Mouse (Mus musculus): Measurements from ENCODE around the gene Tle1.

Tle1 gene

GRCm38 (mm10) chr4:72200559-72201409 lies at the start of gene Tle1:
Gene Tle1 (minus strand): TSS chr4:72200919.
- DNase-seq = peak; percentile 100

DNA sequence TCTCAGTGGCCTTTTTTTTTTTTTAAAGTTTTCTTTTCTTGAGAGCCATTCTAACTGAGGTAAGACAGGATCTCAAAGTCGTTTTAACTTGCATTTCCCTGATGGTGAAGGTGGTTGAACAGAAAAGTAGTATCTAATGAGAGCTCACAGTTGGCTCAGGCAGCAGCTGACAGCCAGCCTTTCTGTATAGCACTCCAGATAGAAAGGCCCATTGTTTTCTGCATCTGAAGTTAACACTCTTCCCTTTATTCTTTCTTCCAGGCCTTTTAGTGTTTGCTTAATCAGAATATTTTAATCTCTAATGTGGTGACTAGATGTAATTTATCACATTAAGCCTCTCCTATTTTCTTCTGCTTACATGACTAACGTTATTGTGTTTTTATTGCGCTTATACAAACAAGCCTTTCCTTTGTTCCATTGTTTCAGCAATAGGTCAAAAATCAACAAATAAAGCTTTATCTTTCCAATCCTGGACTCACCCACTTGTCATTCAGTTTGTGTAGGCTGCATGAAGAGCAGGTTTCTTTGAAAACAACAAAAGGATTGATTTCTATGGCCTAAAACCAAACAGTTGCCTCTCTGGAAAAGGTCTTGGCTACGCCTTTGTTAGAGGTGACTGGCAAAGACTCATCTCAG lies 33.0 kb upstream of the Tle1 start:
- no peak for DNase-seq

DNA sequence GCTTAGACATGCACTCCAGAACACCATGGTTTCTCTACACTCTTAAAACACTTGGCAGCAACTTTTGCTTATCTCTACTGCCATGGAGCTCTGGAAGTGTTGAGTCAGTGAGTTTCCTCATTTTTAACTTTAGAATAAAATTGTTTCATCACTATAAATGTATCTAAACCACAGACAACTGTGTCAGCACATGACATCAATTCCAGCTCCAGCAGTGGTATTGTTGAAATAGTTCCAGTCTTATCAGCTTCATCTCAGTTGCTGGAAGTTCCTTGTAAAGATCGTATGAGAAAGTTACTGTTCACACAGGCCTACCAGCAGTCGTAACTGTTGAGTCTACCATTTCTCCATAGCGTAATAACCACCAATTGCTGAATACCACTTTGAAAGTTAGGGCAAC lies 31.5 kb upstream of the Tle1 start:
- no peak for DNase-seq

DNA sequence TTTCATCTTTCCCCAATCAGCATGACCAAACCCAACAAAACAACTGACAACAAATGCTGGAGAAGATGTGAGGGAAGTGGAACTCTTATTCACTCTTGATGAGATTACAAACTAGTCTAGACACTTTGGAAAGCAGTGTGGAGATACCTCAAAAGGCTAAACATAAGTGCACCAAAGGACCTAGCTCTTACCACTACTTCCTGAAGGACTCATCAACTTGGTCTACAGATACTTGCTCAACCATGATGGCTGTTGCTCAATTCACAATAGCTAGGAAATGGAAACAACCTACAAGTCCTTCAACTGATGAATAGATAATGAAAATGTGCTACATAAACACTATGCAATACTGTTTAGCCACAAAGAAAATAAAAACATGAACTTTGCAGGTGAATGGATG lies 30.1 kb upstream of the Tle1 start:
- no peak for DNase-seq

- no peak for DNase-seq
Observed at GRCm38 (mm10) chr4:72221629-72222028, 20.9 kb upstream of the Tle1 start.

DNA sequence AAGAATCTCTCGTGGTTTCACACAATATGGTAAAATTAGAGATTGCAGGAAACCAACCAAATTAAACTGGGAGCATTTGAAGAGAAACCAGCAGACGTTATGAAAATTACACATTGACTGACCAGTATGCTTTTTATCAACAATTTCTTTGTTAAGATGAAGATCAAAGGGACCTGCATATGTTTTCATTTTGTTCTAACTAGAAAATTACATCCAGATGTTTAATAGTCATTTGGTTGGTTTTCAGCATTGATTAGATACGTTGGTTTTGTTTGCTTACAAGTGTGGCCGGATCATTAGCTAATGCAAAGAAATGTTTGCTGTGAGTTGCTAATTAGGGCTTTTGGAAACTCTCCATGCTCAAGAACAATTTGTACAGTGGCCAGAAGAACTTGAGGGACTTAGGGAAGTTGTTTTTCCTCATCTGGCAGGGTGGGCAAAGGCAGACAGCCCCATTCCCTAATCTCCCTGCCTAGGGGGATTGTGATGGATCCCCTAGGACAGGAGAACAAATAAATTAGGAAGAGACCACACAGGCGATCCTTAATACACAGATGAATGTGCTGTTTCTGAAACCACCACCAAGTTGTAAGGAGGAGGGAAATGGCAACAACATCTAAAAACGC lies 3.8 kb upstream of the Tle1 start:
- no peak for DNase-seq

- peak; percentile 56 for DNase-seq
Observed at GRCm38 (mm10) chr4:72201521-72201991, 837 bp upstream of the Tle1 start.

DNA sequence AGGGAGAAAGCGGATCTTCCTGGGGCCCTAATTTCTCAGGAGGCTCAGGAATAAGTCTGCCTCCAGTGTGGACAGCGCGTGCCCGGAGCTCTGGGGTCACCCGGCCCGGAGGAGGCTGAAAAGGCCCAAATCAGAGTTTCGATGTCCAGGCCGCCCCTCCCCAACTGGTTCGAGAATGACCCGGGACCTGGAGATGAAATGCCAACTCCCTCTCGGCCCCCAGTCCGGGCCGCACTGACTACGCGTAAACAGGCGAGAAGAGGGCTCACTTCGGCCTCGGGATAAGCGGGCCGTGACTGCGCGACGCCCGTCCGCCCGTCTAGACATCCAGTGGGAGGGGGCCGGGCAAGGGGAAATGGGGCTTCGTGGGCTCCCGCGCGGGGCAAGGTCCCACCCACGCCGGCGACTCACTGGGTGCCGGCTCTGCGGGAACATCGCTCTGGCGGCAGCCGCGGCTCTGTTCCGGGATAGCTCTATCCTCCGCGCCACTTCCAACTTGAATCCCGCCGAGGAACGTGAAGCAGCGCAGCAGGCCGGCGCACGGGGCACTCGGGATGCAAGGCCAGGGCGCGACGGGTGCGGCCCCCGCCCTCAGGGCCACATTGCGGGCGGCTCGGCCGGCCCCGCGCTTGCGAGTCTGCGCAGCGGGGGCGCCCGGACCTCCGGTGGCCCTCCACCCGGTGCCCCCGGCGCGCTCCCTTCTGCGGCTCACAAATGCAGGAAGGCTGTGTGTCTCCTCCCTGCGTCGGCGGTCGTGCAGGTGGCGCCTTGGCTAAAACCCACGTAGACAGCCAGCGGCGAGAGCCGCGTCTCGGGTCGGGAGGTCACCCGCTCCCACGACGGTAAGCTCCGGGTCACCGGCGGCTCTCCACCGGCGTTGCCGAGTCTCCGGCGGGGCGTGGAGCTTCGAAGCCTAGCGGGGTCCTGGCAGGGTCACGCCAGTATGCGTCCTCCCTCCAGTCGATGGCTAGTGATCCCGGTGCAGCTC lies 854 bp downstream of the Tle1 start:
- DNase-seq = peak; percentile 72

DNA sequence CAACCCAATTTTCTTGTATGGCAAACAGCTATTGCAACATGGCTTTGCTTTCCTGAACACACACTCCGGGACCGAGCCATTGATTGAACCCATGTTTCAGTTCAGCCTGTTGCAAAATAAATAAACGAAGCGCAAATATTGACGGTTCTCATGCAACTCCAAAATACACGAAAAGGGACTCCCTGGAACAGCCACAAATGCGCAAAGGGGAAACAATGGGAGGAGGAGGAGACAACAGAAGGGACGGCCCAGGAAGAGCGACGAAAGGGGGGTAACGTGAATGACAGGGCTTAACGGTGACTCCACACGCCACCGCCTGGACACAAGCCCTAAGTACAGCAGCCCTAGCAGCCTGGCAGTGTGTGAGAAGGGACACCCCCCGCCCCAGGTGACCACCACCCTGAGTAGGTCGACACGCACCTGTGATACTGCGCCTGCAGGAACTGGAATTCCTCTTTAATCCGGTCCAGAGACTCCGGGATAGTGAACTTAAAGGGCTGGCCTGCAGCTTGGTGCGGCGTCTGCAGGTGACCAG lies 1.8 kb downstream of the Tle1 start:
- peak; percentile 87 for DNase-seq

DNA sequence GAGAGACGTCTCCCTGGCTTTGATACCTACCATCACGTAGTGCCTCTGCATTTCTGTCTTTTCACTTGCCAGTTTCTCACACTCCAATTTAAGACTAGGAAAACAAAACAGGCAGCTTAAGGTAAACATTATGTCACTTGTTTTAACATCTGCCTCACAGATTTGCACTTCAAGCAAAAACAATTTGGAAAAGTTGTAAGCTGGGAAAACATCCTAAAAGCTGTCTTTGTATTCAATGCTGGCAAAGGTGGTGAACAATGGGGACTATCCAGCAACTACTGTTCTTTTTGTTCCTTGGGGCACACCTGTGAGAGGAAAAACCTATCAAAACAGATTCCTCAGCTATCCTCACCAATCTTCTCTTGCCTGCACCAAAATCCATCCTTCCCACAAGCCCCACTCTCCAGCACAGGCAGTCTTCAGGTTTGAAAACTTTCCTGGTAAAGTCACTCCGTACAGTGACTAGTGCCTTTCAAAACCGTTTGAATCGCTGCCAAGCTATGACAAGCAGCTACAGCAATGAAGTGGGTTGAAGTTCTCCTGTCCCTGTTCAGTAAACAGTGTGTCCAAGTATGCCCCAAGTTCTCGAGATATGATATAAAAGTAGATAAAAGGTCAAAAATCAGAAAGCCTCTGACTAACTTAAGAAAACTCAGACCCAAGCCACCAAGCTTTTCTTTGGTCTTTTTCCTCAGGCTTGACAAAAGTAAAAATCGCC lies 2.7 kb downstream of the Tle1 start:
- DNase-seq = peak; percentile 64

- DNase-seq = peak; percentile 27
Observed at GRCm38 (mm10) chr4:72195116-72195835, 5.4 kb downstream of the Tle1 start.

GRCm38 (mm10) chr4:72193276-72193675 lies 7.4 kb downstream of the Tle1 start:
- no peak for DNase-seq

DNA sequence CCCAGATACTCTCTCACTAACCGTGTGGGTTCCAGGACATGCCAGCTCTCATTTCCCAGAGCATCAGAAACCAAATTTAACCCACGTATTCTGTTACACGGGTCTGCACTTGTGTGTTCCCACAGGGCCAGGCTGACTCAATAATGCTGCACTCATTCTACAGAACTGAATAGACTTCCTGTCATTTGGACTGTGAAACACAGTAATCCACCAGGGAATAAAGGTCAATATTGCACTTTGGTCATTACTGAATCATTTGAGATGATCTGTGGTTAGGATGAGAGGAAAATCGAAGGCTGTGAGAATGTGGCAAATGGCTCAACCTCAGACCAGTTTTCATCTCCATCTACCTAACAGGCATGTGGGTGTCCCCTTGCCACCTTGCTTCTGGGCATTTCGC lies 16.2 kb downstream of the Tle1 start:
- no peak for DNase-seq

GRCm38 (mm10) chr4:72182343-72182988 lies 18.3 kb downstream of the Tle1 start:
- DNase-seq = no peak

- no peak for DNase-seq
Observed at GRCm38 (mm10) chr4:72175943-72176342, 24.8 kb downstream of the Tle1 start.

DNA sequence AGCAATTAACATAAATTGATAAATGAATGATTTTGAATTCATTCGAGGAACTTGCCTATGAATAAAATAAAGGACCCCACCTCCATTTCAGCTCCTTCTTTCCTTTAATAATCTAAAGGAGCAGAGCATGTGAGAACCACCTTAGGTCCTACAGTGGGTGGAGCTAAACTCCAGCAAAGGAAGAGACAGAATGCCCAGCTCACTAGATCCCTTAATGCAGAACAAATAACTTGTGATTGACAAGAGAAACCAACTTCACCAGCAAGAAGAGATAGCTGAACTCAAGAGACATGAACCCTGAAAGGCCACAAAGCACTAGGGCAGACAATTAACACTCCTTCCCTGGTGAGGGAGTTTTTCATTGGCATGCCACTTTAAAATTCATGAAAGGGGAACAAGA lies 32.5 kb downstream of the Tle1 start:
- DNase-seq = no peak

DNA sequence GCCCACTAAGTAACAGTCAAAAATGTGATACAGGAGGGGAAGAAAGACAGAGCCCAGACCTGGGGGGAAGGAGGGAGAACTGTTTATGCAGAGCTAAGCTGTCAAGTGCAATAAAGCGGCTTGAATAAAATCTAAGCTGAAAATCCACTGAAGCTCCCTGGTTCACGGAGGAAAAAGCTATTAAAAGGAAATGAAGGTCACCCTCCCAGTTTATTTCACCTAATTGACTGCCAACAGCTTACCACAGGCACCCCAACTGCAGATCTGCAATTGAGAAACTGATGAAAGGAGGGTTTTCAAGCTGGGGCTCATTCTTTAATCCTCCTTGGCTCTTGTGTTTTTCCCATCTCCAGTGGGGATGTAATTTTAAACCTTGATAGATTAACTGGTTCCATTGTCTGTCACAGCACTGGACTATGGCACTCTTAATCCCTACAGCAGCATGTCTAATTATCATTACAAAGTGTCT lies 32.9 kb downstream of the Tle1 start:
- DNase-seq = no peak

- DNase-seq = no peak
Observed at GRCm38 (mm10) chr4:72167171-72167570, 33.5 kb downstream of the Tle1 start.

- no peak for DNase-seq
Observed at GRCm38 (mm10) chr4:72166561-72166960, 34.2 kb downstream of the Tle1 start.

DNA sequence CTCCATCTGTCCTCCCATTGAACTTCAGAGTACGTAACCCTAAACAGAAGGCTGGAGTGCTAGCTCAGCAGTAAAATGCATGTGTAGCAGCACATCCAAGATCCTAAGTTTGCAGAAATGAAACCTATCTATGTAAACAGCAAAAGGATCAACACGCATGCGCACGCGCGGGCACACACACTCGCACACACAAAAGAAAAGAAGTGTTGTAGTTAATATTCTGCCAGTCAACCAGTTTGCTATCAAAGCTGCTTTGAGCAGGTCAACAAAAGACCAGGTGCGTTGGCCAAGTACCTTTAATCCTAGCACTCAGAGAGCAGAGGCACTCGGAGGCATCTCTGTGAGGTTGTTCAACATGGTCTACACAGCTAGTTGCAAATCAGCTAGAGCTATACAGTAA lies 35.0 kb downstream of the Tle1 start:
- DNase-seq = no peak

All from kidney, postnatal 10 days (tissue).